Mouse (Mus musculus): ENCODE measurements around the gene Ice1. TPM values are rescaled to one million over a fixed set of nuclear protein-coding genes. Genes with fewer than 3 reads are reported as not detected.

Gene Ice1
- total RNA-seq, 2 experiments from 2014 or later, result 66.4 to 70.7 TPM

- no peak for DNase-seq (ENCODE audit: low spot score in 2 of 2)
These were observed 3.9 kb upstream of the Ice1 start for GRCm38 (mm10) chr13:70641381-70641780.

- no peak for DNase-seq (ENCODE audit: low spot score in 2 of 2)
These were observed 2.2 kb upstream of the Ice1 start for GRCm38 (mm10) chr13:70639639-70640038.

GRCm38 (mm10) chr13:70637662-70638291, 343 bp upstream of the Ice1 start:
- peak; percentile 94 to 96 for DNase-seq (ENCODE audit: low spot score in 2 of 2)

- no peak for DNase-seq (ENCODE audit: low spot score in 2 of 2)
These were observed 728 bp downstream of the Ice1 start for GRCm38 (mm10) chr13:70636706-70637105.

GRCm38 (mm10) chr13:70635591-70635990, 1.8 kb downstream of the Ice1 start:
- no peak for DNase-seq (ENCODE audit: low spot score in 2 of 2)

GRCm38 (mm10) chr13:70626416-70626815, 11.0 kb downstream of the Ice1 start:
- DNase-seq (ENCODE audit: low spot score in 2 of 2), result no peak

GRCm38 (mm10) chr13:70625665-70626064, 11.8 kb downstream of the Ice1 start:
- DNase-seq (ENCODE audit: low spot score in 2 of 2), result no peak

GRCm38 (mm10) chr13:70624445-70624844, 13.0 kb downstream of the Ice1 start:
- no peak for DNase-seq (ENCODE audit: low spot score in 2 of 2)

- no peak for DNase-seq (ENCODE audit: low spot score in 2 of 2)
These were observed 14.9 kb downstream of the Ice1 start for GRCm38 (mm10) chr13:70622461-70623057.

GRCm38 (mm10) chr13:70621509-70621908, 15.9 kb downstream of the Ice1 start:
- no peak for DNase-seq (ENCODE audit: low spot score in 2 of 2)

- DNase-seq (ENCODE audit: low spot score in 2 of 2), result no peak
These were observed 24.6 kb downstream of the Ice1 start for GRCm38 (mm10) chr13:70612837-70613236.

GRCm38 (mm10) chr13:70610431-70611420, 26.7 kb downstream of the Ice1 start:
- peak; percentile 74 to 83 for DNase-seq (ENCODE audit: low spot score in 2 of 2)

GRCm38 (mm10) chr13:70609632-70610031, 27.8 kb downstream of the Ice1 start:
- no peak for DNase-seq (ENCODE audit: low spot score in 2 of 2)

- DNase-seq (ENCODE audit: low spot score in 2 of 2), result no peak
These were observed 32.1 kb downstream of the Ice1 start for GRCm38 (mm10) chr13:70605366-70605765.

- peak in 1 of 2 experiments; percentile 32 for DNase-seq (ENCODE audit: low spot score in 2 of 2)
These were observed 32.7 kb downstream of the Ice1 start for GRCm38 (mm10) chr13:70604723-70605122.

GRCm38 (mm10) chr13:70601566-70601965, 35.9 kb downstream of the Ice1 start:
- DNase-seq (ENCODE audit: low spot score in 2 of 2), result no peak

- no peak for DNase-seq (ENCODE audit: low spot score in 2 of 2)
These were observed 37.3 kb downstream of the Ice1 start for GRCm38 (mm10) chr13:70599964-70600619.

GRCm38 (mm10) chr13:70598941-70599340, 38.5 kb downstream of the Ice1 start:
- DNase-seq (ENCODE audit: low spot score in 2 of 2), result peak in 1 of 2 experiments; percentile 53

- no peak for DNase-seq (ENCODE audit: low spot score in 2 of 2)
These were observed 40.5 kb downstream of the Ice1 start for GRCm38 (mm10) chr13:70596901-70597300.

- no peak for DNase-seq (ENCODE audit: low spot score in 2 of 2)
These were observed 47.1 kb downstream of the Ice1 start for GRCm38 (mm10) chr13:70590248-70590762.

GRCm38 (mm10) chr13:70586969-70587368, 50.5 kb downstream of the Ice1 start:
- DNase-seq (ENCODE audit: low spot score in 2 of 2), result peak; percentile 72 to 82

All from left cerebral cortex, adult 18-20 months (tissue).